Mouse (Mus musculus) liver, embryonic 14.5 days (tissue): Measurements from ENCODE around the gene Ehd4.

Experiments used
- CTCF ChIP-seq: IDR thresholded peaks from 2 replicates; pipeline ENCODE4 v1.5.1; 2016; ENCODE audit warnings: antibody characterized with exemption, low read depth, control low read depth
- EP300 ChIP-seq: IDR thresholded peaks from 2 replicates; pipeline ENCODE4 v1.6.1; 2016; ENCODE audit warnings: antibody characterized with exemption, low read depth

- TF ChIP-seq CTCF (no peak), EP300 (no peak)
Measured at GRCm38 (mm10) chr2:120105861-120106260, 48.5 kb downstream of the Ehd4 start.
